Mouse (Mus musculus) lung, embryonic 15.5 days (tissue): ENCODE data around the gene Mrpl53. TPM values are rescaled to one million over a fixed set of nuclear protein-coding genes. Genes with fewer than 3 reads are reported as not detected.

Experiments
- ATAC-seq: fragments of 200-750 bp; cut with Nextera tagmentation; 2 replicates; pipeline ENCODE4 v1.8.0; 2017; ENCODE audit warnings: moderate number of reproducible peaks, borderline replicate concordance; ENCODE audit not compliant: low FRiP score, low TSS enrichment; ENCODE audit errors: extremely low read depth
- H3K27ac ChIP-seq: fragments of 300-500 bp; sonication (generic); 2 replicates; pipeline ENCODE4 v1.5.1; 2015; ENCODE audit warnings: moderate library complexity, mild to moderate bottlenecking, inconsistent platforms
- H3K27me3 ChIP-seq: fragments of 300-500 bp; sonication (generic); 2 replicates; pipeline ENCODE4 v1.6.1; 2015; ENCODE audit warnings: inconsistent platforms
- H3K36me3 ChIP-seq: fragments of 300-500 bp; sonication (generic); 2 replicates; pipeline ENCODE4 v1.6.1; 2015; ENCODE audit warnings: inconsistent platforms
- H3K4me1 ChIP-seq: fragments of 300-500 bp; sonication (generic); 2 replicates; pipeline ENCODE4 v1.6.1; 2015; ENCODE audit warnings: inconsistent platforms
- H3K4me2 ChIP-seq: fragments of 300-500 bp; sonication (generic); 2 replicates; pipeline ENCODE4 v1.6.1; 2015; ENCODE audit warnings: inconsistent platforms, mild to moderate bottlenecking, moderate library complexity
- H3K4me3 ChIP-seq: fragments of 300-500 bp; sonication (generic); 2 replicates; pipeline ENCODE4 v1.5.1; 2015; ENCODE audit warnings: mild to moderate bottlenecking, inconsistent platforms
- H3K9ac ChIP-seq: fragments of 300-500 bp; sonication (generic); 2 replicates; pipeline ENCODE4 v1.6.1; 2015; ENCODE audit warnings: inconsistent platforms
- H3K9me3 ChIP-seq: fragments of 300-500 bp; sonication (generic); 2 replicates; pipeline ENCODE4 v1.6.1; 2016; ENCODE audit warnings: inconsistent platforms
- WGBS: fragments of 180-500 bp; shearing (Covaris S2); methylation state at CpG from one replicate; pipeline ENCODE4 v1.1.7; 2015; 5-methylcytosine and 5-hydroxymethylcytosine counted together
- polyA plus RNA-seq: library from polyadenylated mRNA; unstranded; fragments of >200 nt; fragmentation: Nextera tagmentation; extraction: Ambion mirVana; gene quantifications from 2 replicates; pipeline ENCODE4 v1.2.1, GENCODE M21; 2015

Gene Mrpl53
- polyA plus RNA-seq, 1 experiment from 2014 or later, result 128 TPM

- H3K27ac ChIP-seq, result peak within 1 kb of the TSS; percentile 86
- peaks cover 14% of the 10 kb centered on the region for H3K4me1 ChIP-seq
- under 1% methylated on average over 54 of the region's 54 CpGs for WGBS
- peak; percentile 62; the same call in 1 of the 2 replicates for ATAC-seq
- peak within 1 kb of the TSS; percentile 97 for H3K4me2 ChIP-seq
- H3K27me3 ChIP-seq, result peaks cover 48% of the 10 kb centered on the region
- H3K4me3 ChIP-seq, result peak within 1 kb of the TSS; percentile 79
- H3K9ac ChIP-seq, result peak within 1 kb of the TSS; percentile 88
- H3K9me3 ChIP-seq, result no peaks in the 10 kb centered on the region
- H3K36me3 ChIP-seq, result peaks cover 15% of the 10 kb centered on the region
These were observed 31.1 kb upstream of the Mrpl53 start, which contains the start of gene Pcgf1 for GRCm38 (mm10) chr6:83077630-83078323. Pcgf1 (plus strand) TSS chr6:83077869.

- Histone ChIP-seq H3K4me1 (peaks cover 14% of the 10 kb centered on the region), H3K9ac (peak overlapping the region; percentile 88), H3K9me3 (no peaks in the 10 kb centered on the region), H3K4me2 (peak overlapping the region; percentile 97), H3K4me3 (peak overlapping the region; percentile 79), H3K36me3 (peaks cover 15% of the 10 kb centered on the region), H3K27me3 (peaks cover 48% of the 10 kb centered on the region), H3K27ac (peak overlapping the region; percentile 86)
- ATAC-seq, result peak; percentile 93
- WGBS, result under 1% methylated on average over 46 of the region's 46 CpGs
These were observed 30.4 kb upstream of the Mrpl53 start for GRCm38 (mm10) chr6:83078324-83078858.

- no peak overlapping the region for H3K4me3 ChIP-seq
- ATAC-seq, result no peak
- 80% methylated on average over 5 of the region's 5 CpGs for WGBS
- H3K27ac ChIP-seq, result no peak overlapping the region
- H3K9ac ChIP-seq, result no peak overlapping the region
- H3K36me3 ChIP-seq, result peaks cover 15% of the 10 kb centered on the region
- H3K9me3 ChIP-seq, result no peaks in the 10 kb centered on the region
- H3K27me3 ChIP-seq, result peaks cover 48% of the 10 kb centered on the region
- H3K4me2 ChIP-seq, result no peak overlapping the region
- H3K4me1 ChIP-seq, result peaks cover 14% of the 10 kb centered on the region
These were observed 28.6 kb upstream of the Mrpl53 start for GRCm38 (mm10) chr6:83080210-83080609.

- H3K4me3 ChIP-seq, result no peak overlapping the region
- 20% methylated on average over 5 of the region's 5 CpGs for WGBS
- H3K9ac ChIP-seq, result no peak overlapping the region
- H3K27me3 ChIP-seq, result peaks cover 62% of the 10 kb centered on the region
- H3K27ac ChIP-seq, result no peak overlapping the region
- H3K36me3 ChIP-seq, result peaks cover 15% of the 10 kb centered on the region
- H3K9me3 ChIP-seq, result no peaks in the 10 kb centered on the region
- H3K4me2 ChIP-seq, result no peak overlapping the region
- H3K4me1 ChIP-seq, result peaks cover 24% of the 10 kb centered on the region
- no peak for ATAC-seq
These were observed 25.3 kb upstream of the Mrpl53 start for GRCm38 (mm10) chr6:83083497-83083896.

- no peak for ATAC-seq
- H3K9ac ChIP-seq, result no peak overlapping the region
- H3K4me2 ChIP-seq, result no peak overlapping the region
- no peak overlapping the region for H3K4me3 ChIP-seq
- H3K4me1 ChIP-seq, result peaks cover 17% of the 10 kb centered on the region
- WGBS, result 6% methylated on average over 6 of the region's 6 CpGs
- H3K27me3 ChIP-seq, result peaks cover 70% of the 10 kb centered on the region
- H3K9me3 ChIP-seq, result no peaks in the 10 kb centered on the region
- H3K27ac ChIP-seq, result no peak overlapping the region
- peaks cover 15% of the 10 kb centered on the region for H3K36me3 ChIP-seq
These were observed 24.4 kb upstream of the Mrpl53 start for GRCm38 (mm10) chr6:83084477-83084876.

GRCm38 (mm10) chr6:83086121-83087035 is 22.5 kb upstream of the Mrpl53 start, which contains the start of gene Lbx2:
Lbx2 (plus strand) TSS chr6:83086367.
- Histone ChIP-seq H3K36me3 (0 out of 2 replicates have a peak, but pooled peaks cover under 1% of the 10 kb centered on the region), H3K4me3 (peak within 1 kb of the TSS; percentile 32), H3K9ac (no peak within 1 kb of the TSS), H3K9me3 (no peaks in the 10 kb centered on the region), H3K4me1 (peaks cover 16% of the 10 kb centered on the region), H3K27ac (no peak within 1 kb of the TSS), H3K27me3 (peaks cover 79% of the 10 kb centered on the region), H3K4me2 (peak within 1 kb of the TSS; percentile 51)
- ATAC-seq, result no peak
- WGBS, result 3% methylated on average over 42 of the region's 42 CpGs

GRCm38 (mm10) chr6:83087205-83087925 is 21.5 kb upstream of the Mrpl53 start:
- 2% methylated on average over 47 of the region's 47 CpGs for WGBS
- H3K9ac ChIP-seq, result no peak overlapping the region; the same call in 1 of the 2 replicates
- H3K4me3 ChIP-seq, result peak overlapping the region; percentile 32
- peaks cover 16% of the 10 kb centered on the region for H3K4me1 ChIP-seq
- ATAC-seq, result no peak
- peak overlapping the region; percentile 51 for H3K4me2 ChIP-seq
- H3K9me3 ChIP-seq, result no peaks in the 10 kb centered on the region
- no peak overlapping the region for H3K27ac ChIP-seq
- no peaks in the 10 kb centered on the region for H3K36me3 ChIP-seq
- peaks cover 78% of the 10 kb centered on the region for H3K27me3 ChIP-seq

- peaks cover 73% of the 10 kb centered on the region for H3K27me3 ChIP-seq
- ATAC-seq, result no peak
- peak overlapping the region; percentile 32 for H3K4me3 ChIP-seq
- no peak overlapping the region; the same call in 1 of the 2 replicates for H3K9ac ChIP-seq
- H3K27ac ChIP-seq, result no peak overlapping the region
- 12% methylated on average over 9 of the region's 9 CpGs for WGBS
- H3K4me2 ChIP-seq, result peak overlapping the region; percentile 51
- peaks cover 19% of the 10 kb centered on the region for H3K4me1 ChIP-seq
- no peaks in the 10 kb centered on the region for H3K9me3 ChIP-seq
- no peaks in the 10 kb centered on the region for H3K36me3 ChIP-seq
These were observed 20.9 kb upstream of the Mrpl53 start for GRCm38 (mm10) chr6:83087926-83088260.

- no peak overlapping the region for H3K4me3 ChIP-seq
- no peaks in the 10 kb centered on the region for H3K36me3 ChIP-seq
- H3K9me3 ChIP-seq, result no peaks in the 10 kb centered on the region
- H3K27me3 ChIP-seq, result peaks cover 26% of the 10 kb centered on the region
- peak overlapping the region; percentile 57; the same call in 1 of the 2 replicates for H3K27ac ChIP-seq
- no peak overlapping the region for H3K9ac ChIP-seq
- WGBS, result 25% methylated on average over 6 of the region's 6 CpGs
- no peak overlapping the region for H3K4me2 ChIP-seq
- H3K4me1 ChIP-seq, result peaks cover 10% of the 10 kb centered on the region
- ATAC-seq, result peak; percentile 53; the same call in 1 of the 2 replicates
These were observed 16.3 kb upstream of the Mrpl53 start for GRCm38 (mm10) chr6:83092416-83093127.

GRCm38 (mm10) chr6:83095968-83096367 is 12.9 kb upstream of the Mrpl53 start:
- Histone ChIP-seq H3K4me2 (no peak overlapping the region), H3K4me3 (no peak overlapping the region), H3K9ac (no peak overlapping the region), H3K27ac (no peak overlapping the region), H3K9me3 (no peaks in the 10 kb centered on the region), H3K36me3 (no peaks in the 10 kb centered on the region), H3K27me3 (no peaks in the 10 kb centered on the region; the same call in 1 of the 2 replicates), H3K4me1 (0 out of 2 replicates have a peak, but pooled peaks cover 6% of the 10 kb centered on the region)
- ATAC-seq, result no peak
- WGBS, result 41% methylated on average over 6 of the region's 6 CpGs
